Comparison of ENCODE assay signal across 8 mouse cellular contexts in genomic region chr11:32531871-32532764, GRCm38 (mm10). TPM values are rescaled to one million over a fixed set of nuclear protein-coding genes. Genes with fewer than 3 reads are reported as not detected.
DNase-seq lines count a peak whose midpoint lies in the region; ATAC-seq and TF ChIP-seq lines count a peak whose summit lies in the region.

Efcab9 (minus strand) TSS chr11:32532081.

- H3K4me1 ChIP-seq in kidney, adult 2 months (ENCODE audit: control insufficient read depth, insufficient read depth, low read length): no peaks in the 10 kb centered on the region
- H3K4me1 ChIP-seq in heart, embryonic 16.5 days (ENCODE audit: control insufficient read depth, insufficient read depth, low read length): peaks cover 11% of the 10 kb centered on the region; the same call in 1 of the 2 replicates
- H3K4me1 ChIP-seq in midbrain, embryonic 11.5 days (ENCODE audit: control insufficient read depth, insufficient read depth, low read length): peaks cover 5% of the 10 kb centered on the region

- H3K9ac ChIP-seq in heart, embryonic 16.5 days (ENCODE audit: low read length): peak within 1 kb of the TSS; percentile 68
- peak within 1 kb of the TSS; percentile 72 for H3K9ac ChIP-seq in midbrain, embryonic 11.5 days (ENCODE audit: low read length)

- H3K4me2 ChIP-seq in heart, embryonic 16.5 days (ENCODE audit: low read depth, low read length): peak within 1 kb of the TSS; percentile 97
- peak within 1 kb of the TSS; percentile 99 for H3K4me2 ChIP-seq in midbrain, embryonic 11.5 days

- H3K27ac ChIP-seq in kidney, adult 2 months (ENCODE audit: insufficient read depth, low read depth, low read length): no peak within 1 kb of the TSS
- H3K27ac ChIP-seq in heart, embryonic 16.5 days (ENCODE audit: low read length): no peak within 1 kb of the TSS
- no peak within 1 kb of the TSS for H3K27ac ChIP-seq in midbrain, embryonic 11.5 days (ENCODE audit: low read depth, low read length)

- TF ChIP-seq CTCF in kidney, adult 2 months (conservative IDR thresholded peaks at IDR 0.05; ENCODE audit: insufficient read depth, insufficient read length, low read depth, low read length): no peak

- no peaks in the 10 kb centered on the region for H3K27me3 ChIP-seq in kidney, adult 2 months (replicated peaks; ENCODE audit: control insufficient read depth, insufficient read depth, low read length)
- no peaks in the 10 kb centered on the region; the same call in 1 of the 2 replicates for H3K27me3 ChIP-seq in heart, embryonic 16.5 days (ENCODE audit: control insufficient read depth, insufficient read depth, low read length)
- H3K27me3 ChIP-seq in midbrain, embryonic 11.5 days (ENCODE audit: control insufficient read depth, insufficient read depth, low read length): peaks cover 21% of the 10 kb centered on the region

- 5% methylated on average over 33 of the region's 33 CpGs for WGBS in kidney, adult 2 months
- 4% methylated on average over 33 of the region's 33 CpGs for WGBS in heart, embryonic 16.5 days
- WGBS in midbrain, embryonic 11.5 days: 9% methylated on average over 33 of the region's 33 CpGs

- peak within 1 kb of the TSS; percentile 80 for H3K4me3 ChIP-seq in kidney, adult 2 months (ENCODE audit: insufficient read depth, low read depth, low read length)
- H3K4me3 ChIP-seq in heart, embryonic 16.5 days (ENCODE audit: low read length): peak within 1 kb of the TSS; percentile 74
- peak within 1 kb of the TSS; percentile 59 for H3K4me3 ChIP-seq in midbrain, embryonic 11.5 days (ENCODE audit: low read depth, low read length)

- H3K9me3 ChIP-seq in heart, embryonic 16.5 days (replicated peaks; ENCODE audit: control insufficient read depth, low read length): no peaks in the 10 kb centered on the region
- no peaks in the 10 kb centered on the region for H3K9me3 ChIP-seq in midbrain, embryonic 11.5 days (ENCODE audit: control insufficient read depth, low read length)

- TF ChIP-seq POLR2A in kidney, adult 2 months (IDR thresholded peaks at IDR 0.05; ENCODE audit: low read depth, low read length): no peak

- intact Hi-C loops in left cerebral cortex, postnatal 36 days (cut with DNase I): loop anchor here (1.0 to 5.0 kb wide), 2 partner anchors 56 to 80 kb away; no protein-coding TSS in a partner anchor

- no peak for DNase-seq in kidney, adult 2 months
- DNase-seq in kidney, postnatal 25 days: no peak
- DNase-seq in ZHBTc4 (ENCODE audit: low read depth, low spot score): peak; percentile 41
- DNase-seq in midbrain, embryonic 11.5 days (ENCODE audit: low spot score, missing footprints): peak; percentile 96
- DNase-seq in left cerebral cortex, postnatal 36 days (ENCODE audit: low spot score in 2 of 2): no peak
- DNase-seq in gastrocnemius, postnatal 4 days (ENCODE audit: low spot score in 2 of 2): no peak

- no peaks in the 10 kb centered on the region for H3K36me3 ChIP-seq in kidney, adult 2 months (ENCODE audit: control insufficient read depth, insufficient read depth, low read length)
- H3K36me3 ChIP-seq in heart, embryonic 16.5 days (ENCODE audit: control insufficient read depth, insufficient read depth): no peaks in the 10 kb centered on the region
- H3K36me3 ChIP-seq in midbrain, embryonic 11.5 days (ENCODE audit: control insufficient read depth, insufficient read depth, low read length): no peaks in the 10 kb centered on the region

- no peak for ATAC-seq in heart, embryonic 16.5 days (replicated peaks; ENCODE audit: extremely low read depth, insufficient read depth, low FRiP score)
- ATAC-seq in midbrain, embryonic 11.5 days (ENCODE audit: low FRiP score): no peak
- ATAC-seq in granulocyte monocyte progenitor cell, adult 5-6 weeks (replicated peaks; ENCODE audit: poor library complexity, severe bottlenecking): no peak

RNA-seq across cellular contexts. Expression of gene Efcab9, which starts in this region (rescaled TPM):
- 0.14 TPM in 1 of 2 replicates, not detected in the other for polyA plus RNA-seq in kidney, adult 2 months (2012; rRNA removed)
- polyA plus RNA-seq in heart, embryonic 16.5 days (2015; fragmentation: Nextera tagmentation; extraction: Ambion mirVana): 0.40 and 0.56 TPM in 2 replicates
- 0.23 TPM in 1 of 2 replicates, not detected in the other for polyA plus RNA-seq in midbrain, embryonic 11.5 days (2014; fragmentation: Nextera tagmentation; extraction: Ambion mirVana)
- 1 to 10 TPM in 1 of 2 experiments, under 1 TPM in 1; 0.63 to 1.8 TPM for total RNA-seq in left cerebral cortex, postnatal 36 days (2021)
- under 1 TPM; 0.60 to 0.76 TPM for total RNA-seq in gastrocnemius, postnatal 4 days (2021)
- not detected in 2 replicates for total RNA-seq in granulocyte monocyte progenitor cell, adult 5-6 weeks (2014; fragmentation: Nextera tagmentation)
- total RNA-seq in granulocyte monocyte progenitor cell, adult 5-6 weeks (2017): 1.2 TPM in 1 of 2 replicates, not detected in the other

Comparison
In these comparisons a context has a peak if more than half of its experiments do, and no peak if none do; other contexts are left out.
1. Peak in DNase-seq, H3K4me3 ChIP-seq, H3K9ac ChIP-seq and H3K4me2 ChIP-seq in midbrain, embryonic 11.5 days; RNA of the gene not detected or under 1 TPM.